Mouse (Mus musculus): ENCODE measurements around the gene S100pbp.
"Not testable (repeated sequence)": the region's sequence is repeated elsewhere in the genome, so short reads cannot be mapped to it uniquely, and the experiment has no call there.

The S100pbp gene

GRCm38 (mm10) chr4:129221097-129222010, 31.8 kb upstream of the S100pbp start:
- DNase-seq (ENCODE audit: extremely low read depth, insufficient read length, low spot score): no peak

- DNase-seq (ENCODE audit: extremely low read depth, insufficient read length, low spot score): no peak
Measured at GRCm38 (mm10) chr4:129220376-129221089, 31.0 kb upstream of the S100pbp start.

- DNase-seq (ENCODE audit: extremely low read depth, insufficient read length, low spot score): no peak
Measured at GRCm38 (mm10) chr4:129219198-129219597, 29.7 kb upstream of the S100pbp start.

- DNase-seq (ENCODE audit: extremely low read depth, insufficient read length, low spot score): no peak
Measured at GRCm38 (mm10) chr4:129218569-129219175, 29.1 kb upstream of the S100pbp start.

GRCm38 (mm10) chr4:129212486-129212885, 23.0 kb upstream of the S100pbp start:
- DNase-seq (ENCODE audit: extremely low read depth, insufficient read length, low spot score): not testable (repeated sequence)

GRCm38 (mm10) chr4:129211461-129211860, 21.9 kb upstream of the S100pbp start:
- DNase-seq (ENCODE audit: extremely low read depth, insufficient read length, low spot score): no peak

- no peak for DNase-seq (ENCODE audit: extremely low read depth, insufficient read length, low spot score)
Measured at GRCm38 (mm10) chr4:129209504-129209903, 20.0 kb upstream of the S100pbp start.

- DNase-seq (ENCODE audit: extremely low read depth, insufficient read length, low spot score): no peak
Measured at GRCm38 (mm10) chr4:129206792-129207191, 17.3 kb upstream of the S100pbp start.

- DNase-seq (ENCODE audit: extremely low read depth, insufficient read length, low spot score): peak; percentile 83
Measured at GRCm38 (mm10) chr4:129204655-129205054, 15.1 kb upstream of the S100pbp start.

GRCm38 (mm10) chr4:129197514-129197913, 8.0 kb upstream of the S100pbp start:
- no peak for DNase-seq (ENCODE audit: extremely low read depth, insufficient read length, low spot score)

GRCm38 (mm10) chr4:129194280-129194679, 4.8 kb upstream of the S100pbp start:
- DNase-seq (ENCODE audit: extremely low read depth, insufficient read length, low spot score): no peak

GRCm38 (mm10) chr4:129191691-129192090, 2.2 kb upstream of the S100pbp start:
- no peak for DNase-seq (ENCODE audit: extremely low read depth, insufficient read length, low spot score)

- DNase-seq (ENCODE audit: extremely low read depth, insufficient read length, low spot score): peak; percentile 14
Measured at GRCm38 (mm10) chr4:129190538-129190937, 1.0 kb upstream of the S100pbp start.

GRCm38 (mm10) chr4:129188803-129189541, 555 bp downstream of the S100pbp start:
- DNase-seq (ENCODE audit: extremely low read depth, insufficient read length, low spot score): peak; percentile 74

GRCm38 (mm10) chr4:129188041-129188659, 1.4 kb downstream of the S100pbp start:
- no peak for DNase-seq (ENCODE audit: extremely low read depth, insufficient read length, low spot score)

GRCm38 (mm10) chr4:129179560-129179959, 10.0 kb downstream of the S100pbp start:
- no peak for DNase-seq (ENCODE audit: extremely low read depth, insufficient read length, low spot score)

GRCm38 (mm10) chr4:129172529-129172928, 17.0 kb downstream of the S100pbp start:
- DNase-seq (ENCODE audit: extremely low read depth, insufficient read length, low spot score): no peak

- no peak for DNase-seq (ENCODE audit: extremely low read depth, insufficient read length, low spot score)
Measured at GRCm38 (mm10) chr4:129161581-129162255, 27.8 kb downstream of the S100pbp start.

- DNase-seq (ENCODE audit: extremely low read depth, insufficient read length, low spot score): no peak
Measured at GRCm38 (mm10) chr4:129161076-129161475, 28.5 kb downstream of the S100pbp start.

- DNase-seq (ENCODE audit: extremely low read depth, insufficient read length, low spot score): no peak
Measured at GRCm38 (mm10) chr4:129158549-129158948, 31.0 kb downstream of the S100pbp start.
